Mouse (Mus musculus) heart, adult 8-10 months (tissue): ENCODE data around the gene Olfr1358. TPM values are rescaled to one million over a fixed set of nuclear protein-coding genes. Genes with fewer than 3 reads are reported as not detected.
"Not testable (repeated sequence)": the region's sequence is repeated elsewhere in the genome, so short reads cannot be mapped to it uniquely, and the experiment has no call there.

ENCODE experiments used
- DNase-seq: peaks from one replicate; pipeline ENCODE4 v3.0.0; 2022; ENCODE audit warnings: low spot score
- total RNA-seq, 4 experiments: library from RNA; stranded (reverse); gene quantifications; 2 replicates each; pipeline ENCODE4 v1.2.4; 2022

Olfr1358 gene
- not detected for total RNA-seq

DNA sequence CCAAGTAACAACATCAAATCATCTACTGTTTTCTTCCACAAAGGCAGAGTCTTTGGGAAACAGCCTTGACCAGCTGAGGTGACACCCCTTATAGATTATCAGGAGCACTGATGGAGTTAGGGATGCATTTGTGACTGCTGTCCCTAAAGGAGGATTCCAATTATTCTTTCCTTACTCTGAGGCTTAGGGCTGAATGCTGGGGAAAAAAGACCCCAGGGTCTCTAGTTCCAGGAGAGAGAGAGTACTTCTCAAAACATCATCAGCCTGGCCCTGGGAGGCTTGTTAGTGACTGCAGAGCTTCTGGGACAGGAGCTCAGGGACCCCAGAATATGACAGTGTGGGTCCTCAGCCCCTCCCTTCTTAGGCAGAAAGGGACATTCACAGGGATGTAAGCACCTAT is at the start of gene Olfr1358:
Olfr1358 (plus strand) TSS at position 301 of the 400 bp plus-strand sequence.
- no peak for DNase-seq

DNA sequence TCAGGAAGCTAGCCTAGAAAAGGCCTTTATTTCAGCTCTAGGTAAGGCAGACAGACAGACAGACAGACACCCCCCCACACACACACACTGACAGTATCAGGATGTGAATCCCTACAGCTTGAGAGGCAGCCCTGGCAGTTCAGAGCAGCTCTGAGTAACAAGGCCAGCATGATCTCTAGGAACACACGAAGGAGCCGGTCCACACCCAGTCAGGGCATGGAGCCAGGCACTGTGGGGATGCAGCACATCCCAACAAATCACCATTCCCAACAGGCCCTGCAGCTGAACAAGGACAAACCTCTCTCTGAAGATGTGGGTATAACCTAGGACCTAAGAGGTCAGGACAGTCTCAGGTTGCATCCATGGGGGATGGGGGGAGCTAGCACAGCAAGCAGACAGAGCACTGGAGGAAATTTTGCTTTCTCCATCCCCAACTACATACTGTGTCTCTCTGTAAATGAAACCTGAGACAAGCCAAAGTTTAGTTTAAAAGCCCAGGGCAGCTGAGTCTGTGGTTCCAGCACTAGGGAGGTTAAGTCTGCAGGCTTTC is 49.4 kb upstream of the Olfr1358 start:
- DNase-seq = no peak

DNA sequence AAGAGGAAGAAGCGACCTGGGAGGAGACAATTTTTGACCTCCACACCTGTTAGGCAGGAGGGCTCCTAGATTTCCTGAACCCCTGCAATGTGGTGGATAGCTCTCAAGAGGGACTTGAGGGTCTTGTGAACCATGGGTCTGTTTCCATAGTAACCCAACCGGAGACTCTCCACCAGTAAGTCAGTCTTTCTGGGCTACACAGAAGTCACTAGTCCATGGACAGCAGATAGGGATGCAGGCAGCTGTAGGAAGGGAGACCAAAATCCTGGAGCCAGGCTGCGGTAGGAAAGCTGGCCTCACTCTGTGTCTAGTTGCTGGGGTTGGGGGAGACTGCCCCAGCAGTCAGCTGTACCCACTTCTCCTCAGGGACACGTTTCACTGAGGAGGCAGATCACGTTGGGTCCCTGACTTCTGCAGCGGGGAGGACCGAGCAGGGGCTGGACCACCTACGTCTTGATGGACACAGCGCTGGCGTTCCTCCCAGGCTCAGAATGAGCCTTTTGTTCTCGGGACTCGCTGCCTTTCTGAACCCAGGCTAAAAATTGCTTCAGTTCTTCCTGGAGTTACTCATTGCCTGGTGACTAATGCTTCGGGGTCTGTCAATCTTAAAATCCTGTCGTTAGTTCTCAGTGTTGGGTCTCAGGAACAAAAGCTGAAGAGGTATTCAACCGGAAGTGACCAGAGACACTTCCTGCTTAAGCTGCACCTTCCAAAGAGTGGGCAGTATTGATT is 46.5 kb upstream of the Olfr1358 start:
- DNase-seq = no peak

DNA sequence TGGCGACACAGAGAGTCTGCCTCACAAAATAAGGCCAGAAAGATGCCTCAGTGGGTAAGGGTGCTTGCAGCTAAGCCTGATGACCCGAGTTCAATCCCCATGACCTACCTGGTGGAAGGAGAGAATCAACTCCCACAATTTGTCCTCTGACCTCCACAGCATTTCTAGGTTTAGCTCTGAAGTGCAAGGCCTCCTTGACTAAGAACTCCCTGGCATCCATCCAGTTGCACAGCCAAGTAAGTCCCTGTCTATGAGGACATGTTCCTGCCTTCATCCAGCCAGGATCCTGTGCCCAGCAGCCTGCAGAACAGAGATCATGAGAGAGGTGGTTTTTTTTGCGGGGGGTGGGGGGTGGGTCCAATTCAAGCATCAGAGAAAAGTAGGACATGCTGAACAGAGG is 45.2 kb upstream of the Olfr1358 start:
- DNase-seq = no peak

DNA sequence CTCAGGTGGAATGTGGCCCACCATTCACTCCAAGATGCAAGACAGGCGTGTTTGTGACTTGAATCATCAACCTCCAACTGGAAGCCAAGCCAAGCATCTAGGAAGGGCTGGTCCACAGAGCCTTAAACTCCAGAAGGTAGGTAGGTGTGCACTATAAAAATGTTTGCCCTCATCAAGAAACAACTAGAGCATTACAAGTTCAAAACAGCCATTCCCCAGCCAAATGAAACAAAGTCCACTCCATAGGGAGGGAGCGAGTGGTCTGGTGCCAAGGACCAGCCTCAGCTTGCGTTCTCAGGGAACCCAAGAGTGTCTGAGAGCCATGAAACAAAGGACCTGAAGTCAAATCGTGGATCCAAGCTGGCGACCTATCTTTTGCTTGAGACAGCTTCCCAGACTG is 43.8 kb upstream of the Olfr1358 start:
- no peak for DNase-seq

DNA sequence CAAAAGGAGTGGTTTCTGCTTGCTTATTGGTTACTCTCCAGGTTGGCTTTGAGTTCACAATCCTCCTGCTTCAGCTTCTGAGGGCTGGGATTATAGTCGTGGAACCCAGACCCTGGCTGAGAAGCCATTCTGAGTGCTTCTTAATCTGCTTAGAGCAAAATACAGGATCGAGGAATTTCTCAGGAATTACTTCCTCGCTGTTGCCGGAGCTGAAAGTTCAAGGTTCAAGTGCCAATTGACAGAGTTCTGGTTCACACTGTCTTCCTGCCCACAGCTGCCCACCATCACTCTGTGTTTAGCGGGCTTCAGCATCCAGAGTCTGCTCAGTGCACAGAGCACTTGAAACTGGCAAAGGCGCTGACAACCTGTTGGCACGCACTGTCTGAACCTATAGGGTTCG is 42.5 kb upstream of the Olfr1358 start:
- DNase-seq = no peak

DNA sequence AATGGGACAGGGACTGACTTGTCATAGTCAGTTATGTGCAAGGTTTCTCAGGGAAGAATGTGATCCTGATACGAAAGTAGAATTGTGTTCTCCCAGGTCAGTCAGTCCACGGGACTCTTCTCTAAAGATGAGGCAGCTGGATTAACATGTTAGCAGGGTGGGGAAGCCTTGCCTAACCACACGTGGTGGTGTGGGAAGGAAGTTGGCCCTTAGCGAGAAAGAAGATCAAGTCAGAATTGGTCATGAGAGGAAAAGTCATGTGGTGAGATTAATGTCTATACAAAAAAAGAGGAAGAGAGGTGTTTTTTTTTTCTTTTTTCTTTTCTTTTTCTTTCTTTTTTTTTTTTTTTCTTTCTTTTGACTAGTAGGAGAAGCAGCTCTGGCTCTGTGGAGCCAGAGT is 40.4 kb upstream of the Olfr1358 start:
- DNase-seq = no peak

DNA sequence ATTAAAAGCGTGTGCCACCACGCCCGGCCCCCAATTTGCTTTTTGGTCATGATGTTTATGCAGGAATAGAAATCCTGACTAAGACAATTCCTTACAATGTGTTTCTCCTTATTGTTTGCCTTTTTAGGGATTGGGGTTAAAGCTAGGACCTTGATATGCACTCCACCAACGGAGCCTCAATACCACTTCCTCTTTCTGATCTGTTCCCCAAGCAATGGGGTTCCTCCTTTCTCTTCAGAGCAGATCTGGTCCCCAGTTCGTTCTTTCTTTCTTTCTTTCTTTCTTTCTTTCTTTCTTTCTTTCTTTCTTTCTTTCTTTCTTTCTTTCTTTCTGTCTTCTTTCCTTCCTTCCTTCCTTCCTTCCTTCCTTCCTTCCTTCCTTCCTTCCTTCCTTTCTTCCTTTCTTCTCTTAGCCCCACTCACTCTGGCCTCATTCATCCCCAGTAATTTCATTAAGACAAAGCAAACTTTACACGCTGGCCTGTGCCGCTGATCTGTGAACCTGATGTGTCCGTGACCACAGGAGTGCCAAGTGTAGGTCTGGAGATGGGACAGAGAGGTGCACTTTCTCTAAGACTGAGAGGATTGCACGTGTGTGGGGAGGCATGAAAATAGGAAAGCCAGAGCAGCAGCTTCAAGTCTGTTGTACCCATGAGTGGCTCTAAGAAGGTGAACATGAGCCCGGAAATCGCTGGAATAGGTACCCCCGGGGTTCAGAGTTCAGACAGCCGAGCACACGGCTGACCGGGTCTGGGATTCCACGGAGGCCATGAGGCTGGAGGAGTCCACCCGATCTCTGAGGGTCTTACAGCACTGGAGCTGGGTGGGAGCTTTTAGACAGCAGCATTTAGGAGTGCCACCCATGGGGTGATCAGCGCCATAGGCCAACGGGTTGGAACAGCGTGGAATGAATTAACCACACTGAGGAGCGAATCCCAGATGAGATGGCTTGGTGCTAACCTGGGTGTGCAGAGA is 36.0 kb upstream of the Olfr1358 start:
- DNase-seq = no peak

DNA sequence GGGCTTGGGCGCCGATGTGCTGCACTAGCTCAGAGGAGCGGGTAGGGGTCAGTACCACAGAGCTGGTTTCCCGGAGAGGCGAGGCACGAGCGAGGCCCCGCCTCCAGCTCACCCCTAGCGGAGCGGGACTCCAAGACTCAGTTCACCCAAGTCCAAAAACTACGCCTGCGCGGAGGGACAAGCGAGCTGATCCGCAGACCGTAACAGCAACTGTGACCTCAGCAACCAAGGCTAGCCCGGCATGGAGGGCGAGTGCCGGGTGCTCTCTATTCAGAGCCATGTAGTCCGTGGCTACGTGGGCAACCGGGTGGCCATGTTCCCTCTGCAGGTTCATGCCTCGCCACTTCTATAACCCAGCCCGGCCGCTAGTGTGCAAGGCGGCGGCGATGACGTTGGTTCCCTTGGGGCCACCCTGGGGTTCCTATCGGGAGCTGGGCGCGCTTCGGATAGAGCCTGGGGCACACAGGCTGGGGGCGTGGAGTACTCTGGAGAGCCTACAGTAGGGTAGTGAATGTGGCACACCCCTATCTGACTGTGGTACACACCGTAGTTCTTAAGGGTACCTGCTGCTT is 35.2 kb upstream of the Olfr1358 start:
- DNase-seq = no peak

DNA sequence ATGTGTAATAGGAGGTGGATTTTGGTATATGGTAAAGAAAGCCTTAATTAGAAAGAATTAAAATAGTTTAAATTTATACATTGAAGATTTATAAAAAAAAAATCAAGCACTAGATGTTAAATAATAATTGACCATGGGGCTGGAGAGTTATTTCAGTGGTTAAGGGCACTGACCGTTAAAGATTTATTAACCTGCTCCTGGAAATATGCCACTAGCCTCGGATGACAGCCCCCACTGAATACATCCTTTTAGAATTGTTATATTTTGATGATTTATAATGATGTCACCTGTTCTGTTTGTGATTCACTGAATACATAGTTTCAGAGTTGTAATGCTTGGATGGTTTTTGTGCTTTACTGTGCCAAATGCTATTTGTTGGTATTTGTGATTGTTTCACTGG is 31.9 kb upstream of the Olfr1358 start:
- DNase-seq = not testable (repeated sequence)

DNA sequence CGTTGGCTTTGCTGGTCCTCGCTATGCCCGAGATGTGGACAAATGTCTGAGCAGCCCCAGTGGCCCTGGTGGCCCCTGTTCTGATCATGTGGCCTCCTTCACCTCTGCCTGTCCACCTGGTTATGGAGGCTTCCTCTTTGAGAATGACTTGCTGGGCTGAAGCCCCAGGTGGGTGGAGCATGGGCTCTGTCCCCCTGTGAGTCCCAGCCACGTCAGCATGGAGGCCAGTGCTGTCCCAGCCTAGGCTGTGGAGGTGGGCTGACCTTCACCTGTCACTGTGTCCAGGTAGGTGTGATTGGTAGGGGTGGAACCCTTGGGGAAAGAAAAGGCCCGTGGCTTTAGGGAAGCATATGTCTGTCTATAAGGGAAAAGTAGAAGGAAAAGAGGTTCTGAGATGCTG is 30.4 kb upstream of the Olfr1358 start:
- no peak for DNase-seq

DNA sequence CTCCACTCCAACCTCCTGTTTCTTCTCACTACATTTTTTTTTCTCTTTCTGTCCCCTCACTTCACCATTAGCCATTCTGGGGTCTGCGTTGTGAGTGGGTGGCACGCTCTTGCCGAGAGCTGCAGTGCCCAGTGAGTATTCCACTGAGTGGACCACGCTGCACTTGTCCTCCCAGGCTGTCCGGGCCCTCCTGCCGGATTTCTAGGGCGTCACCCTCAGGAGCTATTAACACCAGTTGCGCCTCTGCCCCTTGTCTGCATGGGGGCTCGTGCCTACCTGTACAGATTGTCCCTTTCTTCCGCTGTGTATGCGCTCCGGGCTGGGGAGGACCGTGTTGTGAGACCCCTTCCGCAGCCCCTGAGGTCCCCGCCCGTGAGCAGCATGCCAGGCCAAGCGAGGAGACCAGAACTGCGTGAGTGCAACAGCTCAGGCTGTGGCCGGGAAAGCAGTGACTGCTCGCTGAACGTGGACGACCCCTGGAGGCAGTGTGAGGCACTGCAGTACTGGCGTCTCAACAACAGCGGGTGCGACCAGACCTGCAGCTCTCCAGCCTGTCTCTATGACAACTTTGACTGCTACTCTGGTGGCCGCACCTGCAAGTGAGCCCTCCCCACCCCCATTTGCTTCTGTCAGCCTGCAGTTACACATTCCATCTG is 29.7 kb upstream of the Olfr1358 start:
- peak; percentile 68 for DNase-seq

DNA sequence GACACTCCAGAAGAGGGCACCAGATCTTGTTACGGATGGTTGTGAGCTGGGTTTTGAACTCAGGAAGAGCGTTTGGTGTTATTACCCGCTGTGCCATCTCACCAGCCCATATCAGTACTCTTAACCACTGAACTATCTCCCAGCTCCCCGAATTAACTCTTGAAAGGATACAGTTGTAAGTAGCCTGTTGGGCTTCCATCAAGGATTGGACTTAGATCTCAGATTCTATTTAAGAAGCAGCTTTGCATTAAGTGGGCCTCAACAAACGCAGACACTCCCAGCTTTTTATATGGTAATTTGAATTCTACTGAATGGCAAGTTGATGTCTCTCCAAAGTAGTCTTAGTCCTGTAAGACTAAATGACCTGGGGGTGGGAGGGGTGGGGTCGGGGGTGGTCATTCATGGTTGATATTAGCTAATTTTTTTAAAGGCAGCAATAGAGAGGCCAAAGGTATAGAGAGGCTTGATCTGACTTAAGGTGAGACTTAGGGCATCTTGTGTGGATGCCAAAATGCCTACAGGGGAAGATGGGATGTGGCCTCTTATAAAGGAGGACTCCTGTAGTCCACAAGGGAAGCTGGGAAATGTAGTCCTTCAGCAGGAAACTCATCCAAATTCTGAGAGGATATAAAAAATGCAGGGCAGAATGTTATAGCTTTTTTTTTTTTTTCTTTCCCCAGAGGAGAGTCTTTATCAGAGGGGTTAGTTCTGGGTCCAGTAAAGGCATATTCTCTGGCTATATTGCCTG is 14.1 kb upstream of the Olfr1358 start:
- DNase-seq = no peak

DNA sequence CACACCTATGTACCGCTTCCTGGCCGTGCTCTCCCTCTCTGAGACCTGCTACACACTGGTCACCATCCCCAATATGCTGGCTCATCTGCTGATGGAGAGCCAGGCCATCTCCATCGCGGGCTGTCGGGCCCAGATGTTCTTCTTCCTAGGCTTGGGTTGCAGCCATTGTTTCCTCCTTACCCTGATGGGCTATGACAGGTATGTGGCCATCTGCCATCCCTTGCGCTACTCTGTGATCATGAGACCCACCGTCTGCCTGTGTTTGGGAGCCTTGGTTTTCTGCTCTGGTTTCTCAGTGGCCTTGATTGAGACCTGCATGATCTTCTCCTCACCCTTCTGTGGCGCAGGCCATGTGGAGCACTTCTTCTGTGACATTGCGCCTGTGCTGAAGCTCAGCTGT is 2.6 kb downstream of the Olfr1358 start:
- DNase-seq = no peak

DNA sequence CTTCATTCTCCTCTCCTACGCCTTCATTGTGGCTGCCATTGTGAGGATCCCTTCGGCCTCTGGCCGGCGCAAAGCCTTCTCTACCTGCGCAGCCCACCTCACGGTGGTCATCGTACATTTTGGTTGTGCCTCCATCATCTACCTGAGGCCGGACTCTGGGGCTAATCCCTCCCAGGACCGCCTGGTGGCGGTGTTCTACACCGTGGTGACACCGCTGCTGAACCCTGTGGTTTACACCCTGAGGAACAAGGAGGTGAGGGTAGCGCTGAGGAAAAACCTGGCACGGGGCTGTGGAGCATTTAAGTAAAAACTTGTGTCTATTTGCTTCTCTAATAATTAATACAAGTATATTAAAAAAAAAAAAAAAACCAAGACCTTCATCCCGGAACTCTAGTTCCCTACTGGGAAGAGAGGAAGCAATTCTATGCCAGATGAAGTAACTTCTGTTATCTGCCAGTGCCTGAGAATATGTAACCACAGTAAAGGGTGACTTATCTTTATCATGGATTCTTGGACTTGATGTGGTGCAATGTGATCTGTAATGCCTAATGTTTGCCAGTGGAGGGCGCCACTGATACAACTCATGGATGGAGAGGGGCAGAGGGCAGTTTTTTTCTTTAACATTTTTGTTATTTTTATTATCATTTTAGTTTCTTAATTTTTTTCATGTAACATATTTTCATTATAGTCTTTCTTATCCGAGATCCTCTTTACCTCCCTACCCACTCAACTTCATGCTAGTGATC is 3.2 kb downstream of the Olfr1358 start:
- DNase-seq = no peak

DNA sequence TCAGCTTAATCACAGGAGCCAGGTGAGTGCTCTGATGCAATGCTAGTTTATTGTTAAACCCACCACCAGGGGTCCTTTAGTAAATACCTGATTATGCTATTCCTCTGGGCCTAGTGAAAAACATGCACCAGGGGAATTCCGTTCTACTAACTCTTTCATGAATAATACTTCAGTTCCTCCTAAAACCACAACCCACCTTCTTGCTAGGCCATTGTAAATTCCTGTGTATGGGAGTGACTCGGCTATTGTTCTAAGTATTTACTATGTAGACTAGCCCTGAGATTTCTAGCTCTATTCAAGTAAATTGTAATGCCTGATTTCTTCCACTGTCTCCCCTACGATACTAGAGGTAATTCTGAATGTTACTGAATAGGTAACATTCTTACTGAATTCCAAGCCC is 7.8 kb downstream of the Olfr1358 start:
- DNase-seq = not testable (repeated sequence)

DNA sequence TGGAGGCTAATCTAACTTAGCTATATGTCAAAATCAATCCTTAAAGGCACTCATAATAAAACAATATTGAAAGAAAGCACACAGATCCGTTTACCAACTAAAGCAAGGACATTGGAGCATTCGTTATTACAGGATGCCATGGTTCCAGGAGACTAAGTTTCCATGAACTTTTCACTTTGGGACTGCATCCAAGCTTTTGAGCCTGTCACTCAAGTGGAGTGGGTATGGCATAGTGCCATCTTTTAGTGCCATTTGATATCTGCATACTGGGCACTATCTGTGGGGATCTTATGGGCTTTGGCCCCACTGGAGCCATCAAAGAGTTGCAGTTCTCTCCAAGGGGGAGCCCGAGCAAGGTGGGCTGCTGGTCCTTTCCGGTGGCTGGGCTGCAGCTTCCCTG is 8.3 kb downstream of the Olfr1358 start:
- no peak for DNase-seq

DNA sequence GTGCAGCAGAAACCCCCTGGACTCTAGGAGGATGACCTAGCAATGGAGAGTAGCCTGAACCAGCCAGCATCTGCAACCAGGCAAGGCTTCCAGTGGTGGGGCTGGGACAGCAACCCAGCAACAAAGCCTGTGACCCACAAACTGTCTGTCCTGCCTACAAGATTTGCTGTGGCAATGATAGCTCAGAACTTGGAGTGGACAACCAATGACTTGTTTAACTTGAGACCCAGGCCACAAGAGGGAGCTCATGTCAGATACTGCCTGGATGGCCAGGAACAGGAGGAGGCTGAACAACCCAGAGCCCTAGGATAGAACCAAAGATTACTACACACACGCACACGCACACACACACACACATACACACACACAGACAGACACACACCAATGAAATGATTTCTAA is 23.7 kb downstream of the Olfr1358 start:
- DNase-seq = peak; percentile 11

DNA sequence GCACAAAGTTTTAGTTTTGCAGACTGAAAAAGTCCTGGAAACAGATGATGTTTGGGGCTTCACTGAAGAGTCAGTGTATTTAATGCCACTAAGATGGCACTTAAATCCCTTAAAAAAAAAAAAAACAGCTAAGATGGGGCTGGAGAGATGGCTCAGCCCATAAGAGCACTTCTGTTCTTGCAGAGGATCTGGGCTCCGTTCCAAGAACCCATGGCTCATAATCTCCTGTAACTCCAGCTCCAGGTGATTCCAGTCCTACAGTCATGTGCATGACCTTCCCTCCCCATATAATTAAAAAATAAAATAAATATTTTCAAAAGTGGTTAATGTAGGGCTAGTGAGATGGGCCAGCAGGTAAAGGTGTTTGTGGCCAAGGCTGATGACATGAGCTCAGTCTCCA is 47.8 kb downstream of the Olfr1358 start:
- DNase-seq = no peak

DNA sequence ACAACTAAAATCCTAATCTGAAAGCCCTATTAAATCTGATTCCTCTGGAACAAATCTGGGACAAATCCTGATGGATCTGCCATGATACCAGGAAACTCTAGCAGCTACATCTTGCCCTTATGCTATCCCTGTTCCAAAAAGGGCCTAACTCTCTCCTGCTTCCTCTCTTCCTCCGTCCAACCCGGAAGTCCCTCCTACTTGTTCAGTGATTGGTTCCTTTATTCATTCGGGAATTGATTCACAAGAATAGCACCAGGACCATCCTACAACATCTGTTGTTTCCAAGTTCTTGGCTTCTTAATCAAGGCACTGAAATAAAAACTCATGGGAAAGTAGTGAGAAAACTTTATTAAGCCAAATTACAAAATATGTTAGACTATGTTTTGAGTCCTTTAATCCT is 52.0 kb downstream of the Olfr1358 start:
- no peak for DNase-seq
